Mouse (Mus musculus) cerebellum, adult 2 months (tissue): ENCODE data around the gene Trpc1.

ENCODE experiments used
- CTCF ChIP-seq: fragments of 200-500 bp; IDR thresholded peaks from 2 replicates; pipeline ENCODE4 v1.5.1; 2011; ENCODE audit warnings: low read depth, mild to moderate bottlenecking, control low read depth, low read length, moderate library complexity, borderline replicate concordance; ENCODE audit not compliant: insufficient read depth
- POLR2A ChIP-seq: fragments of 200-500 bp; IDR thresholded peaks from 2 replicates; pipeline ENCODE4 v1.6.1; 2011; ENCODE audit warnings: low read length, control low read depth, borderline replicate concordance; ENCODE audit not compliant: insufficient read depth

- TF ChIP-seq CTCF (no peak), POLR2A (no peak)
Observed at GRCm38 (mm10) chr9:95693528-95694100, 56.6 kb downstream of the Trpc1 start.
